Mouse (Mus musculus): ENCODE results near the gene Pqlc3.

DNA sequence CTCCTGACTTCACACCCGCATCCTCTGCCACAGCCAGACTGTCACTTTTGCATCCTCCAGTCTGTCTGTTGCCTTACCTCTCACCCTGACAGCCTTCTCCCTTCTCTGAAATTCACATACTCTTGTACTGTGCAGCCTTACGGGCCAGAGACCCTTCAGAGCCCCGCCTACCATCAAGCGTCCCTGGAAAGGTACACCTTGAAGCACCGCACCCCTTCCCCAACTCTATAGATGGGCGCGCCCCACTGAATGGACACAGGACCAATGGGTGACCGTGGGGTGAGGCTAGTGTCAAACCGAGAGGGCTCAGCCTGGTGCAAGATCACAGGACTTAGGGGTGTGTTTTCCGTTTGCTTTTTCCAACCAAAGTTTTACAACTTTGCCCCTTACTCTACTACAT, 1.1 kb downstream of the Pqlc3 start:
- TF ChIP-seq POLR2A (IDR thresholded peaks at IDR 0.05; ENCODE audit: low read depth, low read length) (no peak), CTCF (IDR thresholded peaks at IDR 0.05; ENCODE audit: extremely low read depth, insufficient read length, insufficient replicate concordance, low read depth, low read length) (no peak)

Measured in small intestine, adult 2 months (tissue).